Mouse (Mus musculus) layer of hippocampus, postnatal 36 days (tissue): ENCODE data around the gene Flot2. TPM values are rescaled to one million over a fixed set of nuclear protein-coding genes. Genes with fewer than 3 reads are reported as not detected.

ENCODE experiments used
- DNase-seq, 2 experiments: peaks; one replicate each; pipeline ENCODE4 v3.0.0; 2022
- microRNA-seq, 2 experiments: library from miRNA; unstranded; fragments of <30 nt; microRNA quantifications; one replicate each; pipeline ENCODE4 v1.2.0; 2021
- total RNA-seq, 2 experiments: library from RNA; stranded (reverse); gene quantifications; 2 replicates each; pipeline ENCODE4 v1.2.3; 2021

The Flot2 gene
- total RNA-seq, 2 experiments from 2014 or later: 71.8 to 74.3 TPM

DNA sequence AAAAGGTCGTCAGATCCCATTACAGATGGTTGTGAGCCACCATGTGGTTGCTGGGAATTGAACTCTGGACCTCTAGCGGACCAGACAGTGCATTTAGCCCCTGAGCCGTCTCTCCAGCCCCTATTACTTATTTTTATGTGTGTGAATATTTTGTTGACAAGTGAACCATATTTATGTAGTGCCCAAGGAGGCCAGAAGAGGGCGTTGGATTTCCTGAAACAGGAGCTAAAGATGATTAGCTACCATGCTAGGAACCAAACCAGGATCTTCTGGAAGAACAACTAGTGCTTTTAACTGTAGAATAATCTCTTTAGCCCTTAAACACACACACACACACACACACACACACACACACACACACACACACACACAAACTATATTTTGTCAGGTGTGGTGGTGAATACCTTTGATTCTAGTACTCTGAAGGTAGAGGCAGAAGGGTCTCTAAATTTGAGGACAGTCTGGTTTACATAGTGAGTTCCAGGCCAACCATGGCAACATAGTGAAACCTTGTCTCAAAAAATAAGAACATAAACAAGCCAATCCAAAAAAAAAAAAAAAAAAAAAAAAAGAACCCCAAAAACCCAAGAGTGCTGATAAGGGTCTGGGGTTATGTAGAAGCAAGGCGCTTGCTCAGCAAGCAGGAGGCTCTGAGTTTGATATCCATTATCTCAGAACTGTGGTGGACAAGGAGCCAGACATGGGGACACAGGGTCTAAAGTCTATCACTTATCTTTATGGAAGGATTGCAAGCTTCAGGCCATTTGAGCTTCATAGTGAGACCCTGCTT, 65.4 kb downstream of the Flot2 start:
- no peak for DNase-seq

DNA sequence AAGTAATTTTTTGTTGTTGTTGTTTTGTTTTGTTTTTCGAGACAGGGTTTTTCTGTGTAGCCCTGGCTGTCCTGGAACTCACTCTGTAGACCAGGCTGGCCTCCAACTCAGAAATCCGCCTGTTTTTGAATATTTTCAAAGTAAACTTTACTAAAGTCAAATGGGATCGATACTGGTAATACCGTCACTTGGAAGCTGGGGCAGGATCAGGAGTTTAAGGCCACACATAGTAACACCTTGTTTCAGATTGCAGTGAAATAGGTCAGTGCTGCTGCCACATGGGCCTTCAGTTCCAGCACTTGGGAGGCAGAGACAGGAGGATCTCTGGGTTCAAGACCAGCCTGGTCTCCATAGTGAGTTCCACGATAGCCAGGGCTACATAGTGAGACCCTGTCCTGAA, 66.8 kb downstream of the Flot2 start:
- no peak for DNase-seq

Small RNA genes within 50 kb of the gene (microRNA-seq; reads per million reads assigned to microRNA genes)
- gene Mir144: 42.5 to 62.7 reads per million in 2 experiments
- 0 reads per million in 2 experiments for gene Mir451a
- gene Mir451b: 0 reads per million in 2 experiments

Other genes starting within 250 kb of the Flot2 start
- gene Pipox, start 143.8 kb upstream of the Flot2 start, total RNA-seq: 1 to 10 TPM; 1.3 to 1.7 TPM
- gene Sez6, start 107.1 kb upstream of the Flot2 start, total RNA-seq: 100 to 1,000 TPM; 148 to 153 TPM
- 10 to 100 TPM; 48.3 to 51.2 TPM for gene Phf12, start 55.2 kb upstream of the Flot2 start, total RNA-seq
- 1 to 10 TPM; 4.5 to 6.2 TPM for gene Dhrs13, start 5.7 kb upstream of the Flot2 start, total RNA-seq
- gene Eral1, start 42.5 kb downstream of the Flot2 start, total RNA-seq: 10 to 100 TPM; 19.8 to 21.2 TPM
- gene Fam222b, start 56.7 kb downstream of the Flot2 start, total RNA-seq: 10 to 100 TPM; 29.5 to 33.0 TPM
- 10 to 100 TPM; 10.9 to 15.0 TPM for gene Traf4, start 127.7 kb downstream of the Flot2 start, total RNA-seq
- gene Nek8, start 138.7 kb downstream of the Flot2 start, total RNA-seq: 1 to 10 TPM; 2.4 to 2.5 TPM
- 10 to 100 TPM; 22.3 to 24.0 TPM for gene Tlcd1, start 138.8 kb downstream of the Flot2 start, total RNA-seq
- 100 to 1,000 TPM; 714 to 715 TPM for gene Rpl23a, start 145.7 kb downstream of the Flot2 start, total RNA-seq
- 10 to 100 TPM; 26.8 to 28.5 TPM for gene Rab34, start 150.5 kb downstream of the Flot2 start, total RNA-seq
- 1 to 10 TPM; 3.6 to 5.7 TPM for gene Proca1, start 155.5 kb downstream of the Flot2 start, total RNA-seq
- gene Sdf2, start 207.8 kb downstream of the Flot2 start, total RNA-seq: 10 to 100 TPM; 61.0 to 66.3 TPM
- 100 to 1,000 TPM; 116 to 125 TPM for gene Supt6, start 208.1 kb downstream of the Flot2 start, total RNA-seq
- gene 2610507B11Rik, start 223.8 kb downstream of the Flot2 start, total RNA-seq: 100 to 1,000 TPM; 194 to 217 TPM